In the genomic region with DNA sequence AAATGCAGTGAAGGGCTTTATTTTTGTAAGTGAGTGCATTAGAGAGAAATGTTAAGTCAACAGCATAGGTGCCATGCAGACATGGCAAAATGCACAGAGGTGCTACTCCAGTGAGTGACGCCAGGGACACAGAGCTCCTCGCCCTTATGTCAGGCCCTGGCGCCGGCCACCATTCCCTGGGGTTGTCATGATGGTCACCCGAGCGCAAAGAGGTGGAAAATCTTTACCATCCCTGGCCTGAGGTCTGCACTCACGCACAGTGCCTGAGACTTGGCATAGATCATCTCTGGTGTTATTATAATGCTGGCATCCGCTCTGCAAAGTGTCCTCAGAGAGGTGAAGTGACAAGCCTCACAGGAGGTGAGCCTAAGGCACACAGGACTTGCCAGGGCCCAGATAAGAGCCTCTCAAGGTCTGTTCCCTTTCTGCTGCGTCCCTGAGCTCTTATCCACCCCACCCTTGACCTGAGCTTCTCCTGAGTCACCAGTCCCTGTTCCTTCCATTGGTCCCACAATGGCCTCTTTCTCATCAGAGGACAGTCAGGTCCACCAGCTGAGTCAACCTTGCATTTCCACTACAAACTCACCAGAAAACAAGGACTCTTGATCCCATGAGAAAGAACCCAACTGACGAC, we compare ENCODE assay signal across 19 mouse cellular contexts. TPM values are rescaled to one million over a fixed set of nuclear protein-coding genes. Genes with fewer than 3 reads are reported as not detected.
DNase-seq lines count a peak whose midpoint lies in the region; TF ChIP-seq lines count a peak whose summit lies in the region.
"Had no signal": no experiment of that assay in that cellular context is flagged by ENCODE, and none has a peak within 500 bp of the region (broad histone marks: within the 10 kb centered on the region; RNA-seq: fewer than 3 reads in every experiment).

No protein-coding gene starts in this region.

- H3K27ac ChIP-seq in layer of hippocampus, adult 2 months, result peak overlapping the region; percentile 21; the same call in 1 of the 2 replicates
- H3K27ac ChIP-seq: forebrain, embryonic 15.5 days; hindbrain, embryonic 13.5 days; limb, embryonic 13.5 days; liver, embryonic 13.5 days; neural tube, embryonic 12.5 days had no signal

- no peak for DNase-seq in layer of hippocampus, adult 2 months (ENCODE audit: low spot score in 2 of 2)
- DNase-seq in layer of hippocampus, adult 11-12 months (ENCODE audit: low spot score), result no peak
- peak; percentile 33 for DNase-seq in adrenal gland, postnatal 10 days
- DNase-seq in cerebellum, adult 18-20 months, result peak; percentile 74
- DNase-seq in cerebellum, postnatal 25 days, result peak; percentile 82
- DNase-seq in urinary bladder, postnatal 4 days (ENCODE audit: low spot score in 2 of 2), result no peak
- DNase-seq in lung, postnatal 10 days, result no peak
- DNase-seq: gastrocnemius, postnatal 25 days; kidney, adult 9 months; kidney, postnatal 25 days; layer of hippocampus, adult 9-11 months; liver, embryonic 13.5 days; lung, embryonic 14.5 days; lung, postnatal 4 days; thymus, postnatal 25 days had no signal

- no peak overlapping the region for H3K4me3 ChIP-seq in layer of hippocampus, adult 2 months
- H3K4me3 ChIP-seq: forebrain, embryonic 15.5 days; hindbrain, embryonic 13.5 days; limb, embryonic 13.5 days; liver, embryonic 13.5 days; neural tube, embryonic 12.5 days had no signal

- no peak for TF ChIP-seq CTCF in layer of hippocampus, adult 2 months (conservative IDR thresholded peaks at IDR 0.05)

RNA-seq across cellular contexts. Expression of gene Cplx2, which starts 21.9 kb away (rescaled TPM):
- 1,000 to 10,000 TPM; 1,009 to 1,066 TPM for total RNA-seq in layer of hippocampus, adult 2 months (2021)
- total RNA-seq in adrenal gland, postnatal 10 days (2021), result 10 to 100 TPM; 23.2 to 36.0 TPM

Comparison
In these comparisons a context has a peak if more than half of its experiments do, and no peak if none do; other contexts are left out.
1. DNase-seq: peak in adrenal gland, postnatal 10 days (single experiment), cerebellum, adult 18-20 months (2 of 2) and cerebellum, postnatal 25 days (2 of 2); none in layer of hippocampus, adult 2 months (0 of 2), layer of hippocampus, adult 11-12 months (single experiment), urinary bladder, postnatal 4 days (0 of 2) and lung, postnatal 10 days (single experiment).
2. RNA of gene Cplx2, which starts 21.9 kb away (total RNA-seq): 1,009 to 1,066 TPM in layer of hippocampus, adult 2 months; 23.2 to 36.0 TPM in adrenal gland, postnatal 10 days; every median in the first group is over 10 times any median in the second.